Mouse (Mus musculus) cerebellum, postnatal 4 days (tissue): ENCODE results near the gene Hist2h3c2.
"Not testable (repeated sequence)": the region's sequence is repeated elsewhere in the genome, so short reads cannot be mapped to it uniquely, and the experiment has no call there.

Experiments used
- DNase-seq, 2 experiments: peaks; one replicate each; pipeline ENCODE4 v3.0.0; 2022; ENCODE audit warnings: low spot score in 2 of 2, mixed read lengths in 1 of 2

Hist2h3c2 gene

GRCm38 (mm10) chr3:96236834-96237334 lies 2.0 kb downstream of the Hist2h3c2 start:
- no peak for DNase-seq

GRCm38 (mm10) chr3:96235836-96236235 lies 3.1 kb downstream of the Hist2h3c2 start:
- DNase-seq, result no peak

DNA sequence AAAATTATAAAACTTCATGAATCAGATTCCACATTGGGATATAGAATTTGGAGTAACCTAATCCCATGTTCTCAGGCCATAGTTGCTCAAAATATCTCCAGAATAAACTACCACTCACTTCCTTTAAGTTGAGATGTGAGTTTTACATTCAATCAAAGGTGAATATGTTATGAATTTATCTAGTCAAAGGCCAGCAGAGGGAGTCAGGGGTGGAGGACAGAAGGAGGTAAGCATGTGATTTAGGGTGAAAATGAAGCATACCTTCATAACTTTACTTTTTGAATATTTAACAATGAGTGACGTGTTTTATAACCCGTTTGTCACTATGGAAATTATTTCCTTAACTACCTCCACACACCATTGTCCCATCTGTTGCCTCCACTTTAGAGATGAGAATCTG lies 4.0 kb downstream of the Hist2h3c2 start:
- DNase-seq, result no peak

- no peak for DNase-seq
Measured at GRCm38 (mm10) chr3:96231758-96232120, 7.2 kb downstream of the Hist2h3c2 start.

DNA sequence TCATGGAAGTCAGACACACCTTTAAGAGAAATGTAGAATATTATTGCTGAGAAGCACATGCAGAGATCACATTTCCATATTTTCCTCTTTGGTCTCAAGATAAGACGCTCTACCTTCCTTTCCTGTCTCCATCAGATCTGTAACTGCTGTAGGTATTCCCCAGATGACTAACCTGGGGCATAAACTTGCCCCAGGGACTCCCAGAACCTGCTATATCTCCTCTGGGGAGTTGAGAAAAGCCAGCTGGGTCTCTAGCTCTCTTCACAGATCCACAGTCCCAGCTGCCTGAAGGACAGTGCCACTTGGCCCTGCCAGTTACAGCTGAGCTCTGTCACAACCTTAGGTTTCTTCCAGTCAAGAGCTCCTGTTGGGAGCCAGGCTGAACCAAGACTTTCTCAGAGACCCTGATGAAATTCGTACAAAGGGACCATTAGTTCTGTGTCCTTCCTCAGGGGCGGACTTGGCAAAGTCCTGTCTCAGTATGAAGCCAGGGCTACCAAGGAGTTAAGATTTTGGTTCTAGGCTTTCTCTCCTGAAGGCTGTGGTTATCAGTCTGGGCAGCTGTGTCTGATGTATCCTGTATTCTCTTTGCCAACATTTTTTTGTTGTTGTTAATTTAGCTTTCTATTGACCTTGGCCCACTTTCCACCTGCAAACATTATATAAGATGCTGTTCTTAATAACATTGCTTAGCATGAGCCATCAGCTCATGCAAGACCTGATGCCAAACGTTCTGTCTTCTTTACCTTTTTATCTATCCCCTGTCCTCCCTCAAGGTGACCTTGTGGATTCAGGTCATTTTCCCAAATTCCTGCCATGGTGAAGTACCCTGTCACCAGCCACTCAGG lies 7.8 kb downstream of the Hist2h3c2 start:
- DNase-seq, result no peak

- no peak for DNase-seq
Measured at GRCm38 (mm10) chr3:96230404-96230803, 8.5 kb downstream of the Hist2h3c2 start.

DNA sequence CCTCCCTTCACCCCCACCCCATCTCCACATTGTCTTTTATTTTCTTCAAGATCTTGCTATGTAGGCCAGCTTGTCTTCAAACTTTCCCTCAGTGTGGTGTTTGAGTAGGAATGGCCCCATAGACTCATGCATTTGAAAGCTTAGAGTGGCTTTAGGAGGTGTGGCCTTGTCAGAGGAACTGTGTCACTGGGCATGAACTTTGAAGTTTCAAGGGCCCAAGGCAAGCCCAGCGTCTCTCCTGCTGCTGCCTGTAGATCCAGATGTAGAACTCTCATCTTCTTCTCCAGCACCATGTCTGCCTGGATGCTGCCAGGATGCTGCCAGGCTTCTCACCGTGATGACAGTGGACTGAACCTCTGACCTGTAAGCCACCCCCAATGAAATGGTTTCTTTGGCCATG lies 10.1 kb downstream of the Hist2h3c2 start:
- DNase-seq, result no peak

GRCm38 (mm10) chr3:96226695-96227648 lies 12.0 kb downstream of the Hist2h3c2 start:
- no peak for DNase-seq

GRCm38 (mm10) chr3:96225421-96225820 lies 13.5 kb downstream of the Hist2h3c2 start:
- no peak for DNase-seq

GRCm38 (mm10) chr3:96222774-96223173 lies 16.2 kb downstream of the Hist2h3c2 start:
- DNase-seq, result no peak

DNA sequence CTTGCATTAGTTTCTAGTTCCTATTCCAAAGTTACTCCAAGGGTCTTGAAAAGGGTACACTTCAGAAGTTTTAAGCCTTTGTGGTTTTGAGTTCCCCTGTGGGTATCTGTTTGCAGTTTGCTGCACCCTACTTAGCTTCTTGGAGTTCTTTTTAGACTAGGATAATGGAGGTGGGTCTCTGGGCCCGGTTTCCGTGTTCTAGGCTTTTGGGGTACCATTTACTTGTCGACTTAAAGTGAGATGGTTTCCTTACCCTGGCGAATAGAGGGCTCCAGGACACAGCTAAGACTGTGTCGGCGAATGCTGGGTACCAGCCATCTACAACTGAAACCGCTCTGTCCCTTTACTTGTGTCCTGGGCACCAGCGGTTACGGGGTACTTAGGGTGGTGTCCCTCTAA lies 17.3 kb downstream of the Hist2h3c2 start:
- no peak for DNase-seq

DNA sequence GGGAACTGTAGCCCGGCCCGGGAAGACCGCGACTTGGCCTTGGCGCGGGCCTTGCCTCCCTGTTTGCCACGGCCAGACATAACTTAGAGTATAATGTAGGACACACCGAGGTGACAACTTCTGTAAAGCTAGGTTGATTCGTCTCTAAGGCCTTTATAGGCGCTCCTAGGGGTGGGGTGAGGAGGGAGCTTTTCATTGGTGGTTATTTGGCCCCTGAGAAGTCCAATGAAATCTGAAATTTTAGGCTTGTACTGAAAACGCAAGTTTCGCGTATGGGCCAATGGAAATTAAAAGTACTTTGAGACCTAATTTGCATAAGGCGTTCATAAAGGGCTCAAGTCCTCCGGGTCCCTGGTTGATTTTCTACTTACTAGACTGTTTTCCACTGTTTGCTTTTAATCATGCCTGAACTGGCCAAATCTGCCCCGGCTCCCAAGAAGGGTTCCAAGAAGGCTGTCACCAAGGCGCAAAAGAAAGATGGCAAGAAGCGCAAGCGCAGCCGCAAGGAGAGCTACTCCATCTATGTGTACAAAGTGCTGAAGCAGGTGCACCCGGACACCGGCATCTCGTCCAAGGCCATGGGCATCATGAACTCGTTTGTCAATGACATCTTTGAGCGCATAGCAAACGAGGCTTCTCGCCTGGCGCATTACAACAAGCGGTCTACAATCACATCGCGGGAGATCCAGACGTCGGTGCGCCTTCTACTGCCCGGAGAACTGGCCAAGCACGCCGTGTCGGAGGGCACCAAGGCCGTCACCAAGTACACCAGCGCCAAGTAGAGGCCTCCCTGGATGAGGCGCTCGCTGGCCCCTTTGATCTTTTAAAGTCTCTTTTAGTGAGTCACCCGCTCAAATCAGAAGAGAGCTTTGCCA lies 17.9 kb downstream of the Hist2h3c2 start, which contains the start of the genes Hist2h2ac and Hist2h2be:
Gene Hist2h2ac (minus strand): TSS at position 116 of the 875 bp plus-strand sequence.
Gene Hist2h2be (plus strand): TSS at position 355 of the 875 bp plus-strand sequence.
- DNase-seq, result peak; percentile 37 to 47

DNA sequence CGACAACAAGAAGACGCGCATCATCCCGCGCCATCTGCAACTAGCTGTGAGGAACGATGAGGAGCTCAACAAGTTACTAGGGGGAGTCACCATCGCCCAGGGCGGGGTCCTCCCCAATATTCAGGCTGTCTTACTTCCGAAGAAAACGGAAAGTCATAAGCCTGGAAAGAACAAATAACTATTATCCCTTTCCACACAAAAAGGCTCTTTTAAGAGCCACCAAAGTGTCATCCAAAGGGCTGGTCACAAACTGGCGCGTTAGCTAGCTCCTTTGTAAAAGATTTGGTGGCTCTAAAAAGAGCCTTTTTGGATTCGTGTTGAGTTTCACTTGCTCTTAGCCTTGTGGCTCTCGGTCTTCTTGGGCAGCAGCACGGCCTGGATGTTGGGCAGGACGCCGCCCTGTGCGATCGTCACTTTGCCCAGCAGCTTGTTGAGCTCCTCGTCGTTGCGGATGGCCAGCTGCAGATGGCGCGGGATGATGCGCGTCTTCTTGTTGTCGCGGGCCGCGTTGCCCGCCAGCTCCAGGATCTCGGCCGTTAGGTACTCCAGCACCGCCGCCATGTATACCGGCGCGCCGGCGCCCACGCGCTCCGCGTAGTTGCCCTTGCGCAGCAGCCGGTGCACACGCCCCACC lies 18.7 kb downstream of the Hist2h3c2 start:
- DNase-seq, result peak in 1 of 2 experiments; percentile 63

GRCm38 (mm10) chr3:96219661-96220130 lies 19.2 kb downstream of the Hist2h3c2 start, which contains the start of the genes Bola1 and Hist2h2ab:
Bola1 (minus strand) TSS chr3:96219709.
Hist2h2ab (plus strand) TSS chr3:96219865.
- DNase-seq, result peak; percentile 43 to 63

GRCm38 (mm10) chr3:96219191-96219641 lies 19.7 kb downstream of the Hist2h3c2 start:
- peak in 1 of 2 experiments; percentile 11 for DNase-seq

- DNase-seq, result no peak
Measured at GRCm38 (mm10) chr3:96209242-96209641, 29.7 kb downstream of the Hist2h3c2 start.

- DNase-seq, result no peak
Measured at GRCm38 (mm10) chr3:96207819-96208218, 31.1 kb downstream of the Hist2h3c2 start.

- no peak for DNase-seq
Measured at GRCm38 (mm10) chr3:96199731-96200130, 39.2 kb downstream of the Hist2h3c2 start.

DNA sequence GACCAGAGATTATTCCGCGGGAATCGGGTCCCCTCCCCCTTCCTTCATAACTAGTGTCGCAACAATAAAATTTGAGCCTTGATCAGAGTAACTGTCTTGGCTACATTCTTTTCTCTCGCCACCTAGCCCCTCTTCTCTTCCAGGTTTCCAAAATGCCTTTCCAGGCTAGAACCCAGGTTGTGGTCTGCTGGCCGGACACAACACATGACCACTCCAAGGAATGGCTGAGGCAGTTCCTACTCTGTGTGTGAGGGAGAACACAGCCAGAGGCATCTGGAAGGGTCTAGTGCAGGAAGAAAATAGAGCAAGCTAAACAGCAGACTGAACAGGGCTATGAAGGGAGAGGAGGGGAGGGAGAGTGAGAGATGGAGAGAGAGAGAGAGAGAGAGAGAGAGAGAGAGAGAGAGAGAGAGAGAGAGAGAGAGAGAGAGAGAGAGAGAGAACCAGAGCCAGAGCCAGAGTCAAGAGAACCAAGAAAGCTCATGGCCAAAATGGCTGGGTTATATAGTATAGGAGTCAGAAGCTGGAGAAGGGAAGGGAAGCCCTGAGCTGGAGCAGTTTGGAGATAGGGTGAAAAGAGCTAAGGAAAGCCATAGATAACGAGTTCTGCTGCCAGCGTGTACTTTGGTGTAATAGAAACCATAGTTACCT lies 40.2 kb downstream of the Hist2h3c2 start:
- not testable (repeated sequence) for DNase-seq

DNA sequence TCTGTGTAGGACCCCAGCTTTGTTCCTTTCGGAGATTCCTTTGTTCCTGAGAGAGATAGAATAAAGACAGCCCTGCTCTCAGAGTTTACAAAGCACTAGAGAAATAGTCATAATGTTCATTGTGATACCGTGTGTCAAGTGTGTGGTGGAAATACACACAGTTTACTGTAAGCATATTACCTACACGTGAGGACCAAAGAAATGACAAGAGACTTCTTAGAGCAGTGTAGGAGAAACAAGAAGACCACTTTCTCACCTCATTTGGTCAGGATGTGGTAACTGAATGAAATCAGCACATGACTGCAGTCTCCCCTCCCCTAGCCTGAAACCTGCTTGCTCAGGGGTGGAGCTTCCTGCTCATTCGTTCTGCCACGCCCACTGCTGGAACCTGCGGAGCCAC lies 40.7 kb downstream of the Hist2h3c2 start:
- DNase-seq, result no peak
